Mouse (Mus musculus) bone marrow, adult 2 months (tissue): Measurements from ENCODE around the gene Cinp.

ENCODE experiments used
- CTCF ChIP-seq: fragments of 200-500 bp; IDR thresholded peaks from 2 replicates; pipeline ENCODE4 v1.5.1; 2011; ENCODE audit warnings: low read length, control low read depth; ENCODE audit not compliant: control insufficient read depth, insufficient read depth
- POLR2A ChIP-seq: fragments of 200-500 bp; IDR thresholded peaks from 2 replicates; pipeline ENCODE4 v1.6.1; 2011; ENCODE audit warnings: low read depth, mild to moderate bottlenecking, control low read depth, low read length, borderline replicate concordance; ENCODE audit not compliant: control insufficient read depth

DNA sequence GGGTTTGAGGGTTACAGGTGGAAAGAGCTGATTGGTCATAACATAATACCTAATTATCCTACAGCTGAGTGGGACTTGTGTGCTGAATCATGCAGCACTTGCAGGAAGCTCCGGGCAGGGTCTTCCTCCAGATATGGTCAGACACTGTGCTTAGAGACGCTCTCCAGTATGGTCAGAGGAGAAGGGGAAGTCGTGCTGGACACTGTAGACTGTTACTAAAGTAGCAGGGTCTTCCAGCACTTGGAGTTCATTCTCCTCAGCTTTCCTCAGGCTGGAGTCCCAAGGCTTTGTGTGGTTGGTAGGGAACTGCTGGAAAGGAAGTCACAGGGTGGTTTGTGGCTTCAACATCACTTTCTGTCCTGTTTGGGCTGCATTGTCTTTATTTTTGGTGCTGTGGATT, 18.9 kb upstream of the Cinp start:
- TF ChIP-seq POLR2A (no peak), CTCF (no peak)
